Mouse (Mus musculus): Measurements from ENCODE around the gene Gm3488. TPM values are rescaled to one million over a fixed set of nuclear protein-coding genes. Genes with fewer than 3 reads are reported as not detected.
"Not testable (repeated sequence)": the region's sequence is repeated elsewhere in the genome, so short reads cannot be mapped to it uniquely, and the experiment has no call there.

Gene Gm3488
- polyA plus RNA-seq (2014; fragmentation: Nextera tagmentation; extraction: Ambion mirVana) = 0.15 and 1.6 TPM in 2 replicates

DNA sequence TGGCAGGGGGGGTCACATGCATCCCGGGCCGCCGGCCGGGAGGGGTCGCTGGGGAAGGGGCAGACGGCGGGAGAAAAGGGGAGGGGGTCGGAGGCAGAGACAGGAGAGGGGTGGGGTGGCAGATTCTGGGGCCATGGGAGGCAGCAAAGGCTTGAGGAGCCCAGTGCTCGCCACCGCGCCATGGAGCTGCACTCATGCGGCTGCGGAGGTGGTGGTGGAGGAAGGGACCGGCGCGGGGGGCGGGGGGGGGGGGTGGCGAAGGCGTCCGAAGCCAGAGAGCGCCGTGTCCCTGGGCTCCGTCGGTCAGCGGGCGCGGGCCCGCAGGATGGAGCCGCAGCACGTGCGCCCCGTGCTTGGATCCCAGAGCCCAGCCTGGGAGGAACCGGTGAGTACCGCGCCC lies at the start of gene Gm3488:
Gm3488 (plus strand) TSS at position 301 of the 400 bp plus-strand sequence.
- H3K4me2 ChIP-seq (ENCODE audit: low read length); H3K4me3 ChIP-seq (ENCODE audit: control insufficient read depth in 1 of 2, insufficient read depth in 1 of 2, low read depth in 1 of 2, low read length in 2 of 2); H3K9ac ChIP-seq (ENCODE audit: low read length); ATAC-seq (ENCODE audit: insufficient number of reproducible peaks, insufficient read depth, low FRiP score, low read depth); H3K27ac ChIP-seq (replicated peaks in 1 of 2; ENCODE audit: control insufficient read depth in 1 of 2, insufficient read depth in 1 of 2, low read depth in 2 of 2, low read length in 2 of 2); H3K36me3 ChIP-seq (ENCODE audit: control insufficient read depth, insufficient read depth, low read length); H3K4me1 ChIP-seq (ENCODE audit: control insufficient read depth in 2 of 2, insufficient read depth in 2 of 2, low read length in 2 of 2); H3K9me3 ChIP-seq (ENCODE audit: control insufficient read depth, low read length); H3K27me3 ChIP-seq (ENCODE audit: control insufficient read depth, insufficient read depth, low read length): not testable (repeated sequence)
- no CpG with 5 or more reads among the region's 35 CpGs for WGBS

DNA sequence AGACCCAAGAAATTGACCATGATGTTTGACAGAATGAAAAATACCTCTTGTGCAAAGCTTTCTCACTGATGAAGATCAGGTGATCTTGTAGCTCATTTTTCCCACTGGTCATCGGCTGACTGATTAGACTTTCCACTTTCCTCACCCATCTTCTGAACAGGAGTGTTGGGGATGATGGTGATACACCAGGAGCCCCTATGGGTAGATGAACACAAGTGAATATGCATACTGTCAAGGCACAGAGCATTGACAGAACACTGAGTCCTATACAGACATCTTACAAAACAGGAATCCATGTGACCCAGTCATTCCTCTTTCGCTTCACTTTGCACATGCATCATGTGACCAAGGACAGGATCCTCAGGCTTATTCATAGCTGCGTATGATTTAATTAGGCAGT lies 46.1 kb upstream of the Gm3488 start, which contains the start of gene Gm3194:
Gm3194 (minus strand) TSS at position 101 of the 400 bp plus-strand sequence.
- H3K4me3 ChIP-seq (ENCODE audit: control insufficient read depth in 1 of 2, insufficient read depth in 1 of 2, low read depth in 1 of 2, low read length in 2 of 2); H3K9me3 ChIP-seq (ENCODE audit: control insufficient read depth, low read length); H3K4me1 ChIP-seq (ENCODE audit: control insufficient read depth in 2 of 2, insufficient read depth in 2 of 2, low read length in 2 of 2); ATAC-seq (ENCODE audit: insufficient number of reproducible peaks, insufficient read depth, low FRiP score, low read depth); H3K27ac ChIP-seq (replicated peaks in 1 of 2; ENCODE audit: control insufficient read depth in 1 of 2, insufficient read depth in 1 of 2, low read depth in 2 of 2, low read length in 2 of 2); H3K27me3 ChIP-seq (ENCODE audit: control insufficient read depth, insufficient read depth, low read length); H3K4me2 ChIP-seq (ENCODE audit: low read length); H3K36me3 ChIP-seq (ENCODE audit: control insufficient read depth, insufficient read depth, low read length); H3K9ac ChIP-seq (ENCODE audit: low read length): not testable (repeated sequence)
- WGBS = no CpG with 5 or more reads among the region's 3 CpGs

DNA sequence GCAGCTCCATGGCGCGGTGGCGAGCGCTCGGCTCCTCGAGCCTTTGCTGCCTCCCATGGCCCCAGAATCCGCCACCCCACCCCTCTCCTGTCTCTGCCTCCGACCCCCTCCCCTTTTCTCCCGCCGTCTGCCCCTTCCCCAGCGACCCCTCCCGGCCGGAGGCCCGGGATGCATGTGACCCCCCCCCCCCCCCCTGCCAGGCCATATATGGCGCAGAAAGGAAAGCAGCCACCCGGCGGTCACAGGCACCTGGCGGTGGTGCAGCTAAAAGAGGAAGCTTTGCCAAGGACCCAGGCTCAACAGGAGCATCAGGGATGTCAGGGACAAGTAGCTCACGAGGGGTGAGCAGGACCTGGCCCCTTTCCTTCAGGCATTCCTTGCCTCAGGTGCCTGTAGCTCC lies 41.0 kb upstream of the Gm3488 start:
- H3K36me3 ChIP-seq (ENCODE audit: control insufficient read depth, insufficient read depth, low read length); H3K27ac ChIP-seq (replicated peaks in 1 of 2; ENCODE audit: control insufficient read depth in 1 of 2, insufficient read depth in 1 of 2, low read depth in 2 of 2, low read length in 2 of 2); H3K9ac ChIP-seq (ENCODE audit: low read length); H3K27me3 ChIP-seq (ENCODE audit: control insufficient read depth, insufficient read depth, low read length); H3K9me3 ChIP-seq (ENCODE audit: control insufficient read depth, low read length); H3K4me1 ChIP-seq (ENCODE audit: control insufficient read depth in 2 of 2, insufficient read depth in 2 of 2, low read length in 2 of 2); H3K4me2 ChIP-seq (ENCODE audit: low read length); H3K4me3 ChIP-seq (ENCODE audit: control insufficient read depth in 1 of 2, insufficient read depth in 1 of 2, low read depth in 1 of 2, low read length in 2 of 2); ATAC-seq (ENCODE audit: insufficient number of reproducible peaks, insufficient read depth, low FRiP score, low read depth): not testable (repeated sequence)
- no CpG with 5 or more reads among the region's 19 CpGs for WGBS

DNA sequence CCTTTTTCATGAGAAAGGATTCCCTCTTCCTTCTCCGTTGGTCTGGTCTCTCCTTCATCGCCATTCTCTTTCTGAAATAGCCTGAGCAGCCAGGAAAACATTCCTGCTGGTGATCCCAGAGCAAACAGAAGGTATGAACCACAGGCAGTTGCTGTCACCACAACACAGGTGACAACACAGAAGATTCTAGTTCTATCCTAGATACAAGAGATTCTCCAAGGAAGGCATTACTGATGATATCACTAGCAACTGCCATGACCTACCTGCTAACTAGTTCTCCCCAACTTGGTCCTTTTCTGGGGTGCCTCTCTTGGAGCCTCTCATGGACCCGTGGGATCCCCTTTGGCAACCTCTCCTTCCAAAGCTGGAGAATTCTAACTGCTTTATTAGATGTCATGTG lies 23.7 kb upstream of the Gm3488 start, which contains the start of gene Gm8246:
Gm8246 (minus strand) TSS at position 101 of the 400 bp plus-strand sequence.
- H3K4me3 ChIP-seq (ENCODE audit: control insufficient read depth in 1 of 2, insufficient read depth in 1 of 2, low read depth in 1 of 2, low read length in 2 of 2); H3K4me1 ChIP-seq (ENCODE audit: control insufficient read depth in 2 of 2, insufficient read depth in 2 of 2, low read length in 2 of 2); H3K9ac ChIP-seq (ENCODE audit: low read length); H3K4me2 ChIP-seq (ENCODE audit: low read length); H3K9me3 ChIP-seq (ENCODE audit: control insufficient read depth, low read length); H3K36me3 ChIP-seq (ENCODE audit: control insufficient read depth, insufficient read depth, low read length); H3K27me3 ChIP-seq (ENCODE audit: control insufficient read depth, insufficient read depth, low read length); H3K27ac ChIP-seq (replicated peaks in 1 of 2; ENCODE audit: control insufficient read depth in 1 of 2, insufficient read depth in 1 of 2, low read depth in 2 of 2, low read length in 2 of 2); ATAC-seq (ENCODE audit: insufficient number of reproducible peaks, insufficient read depth, low FRiP score, low read depth): not testable (repeated sequence)
- no CpG with 5 or more reads among the region's 3 CpGs for WGBS

DNA sequence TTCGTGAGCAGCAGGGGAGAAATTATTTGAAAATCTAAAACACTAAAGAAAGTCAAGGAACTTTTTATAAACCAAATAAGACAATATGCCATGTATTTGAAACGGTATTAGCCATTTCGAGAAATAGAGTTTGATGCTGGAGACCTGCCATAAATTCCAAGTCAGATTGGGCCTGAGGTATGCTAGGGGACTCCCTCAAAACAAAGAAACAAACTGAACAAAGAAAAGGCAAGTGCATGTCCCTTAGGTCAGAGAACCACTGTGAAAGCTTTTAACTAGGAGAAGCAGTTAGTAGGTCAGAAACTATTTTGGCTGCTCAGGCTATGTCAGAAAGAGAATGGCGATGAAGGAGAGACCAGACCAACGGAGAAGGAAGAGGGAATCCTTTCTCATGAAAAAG lies 17.6 kb upstream of the Gm3488 start, which contains the start of gene Gm3187:
Gm3187 (plus strand) TSS at position 301 of the 400 bp plus-strand sequence.
- H3K4me3 ChIP-seq (ENCODE audit: control insufficient read depth in 1 of 2, insufficient read depth in 1 of 2, low read depth in 1 of 2, low read length in 2 of 2); H3K9ac ChIP-seq (ENCODE audit: low read length); H3K4me1 ChIP-seq (ENCODE audit: control insufficient read depth in 2 of 2, insufficient read depth in 2 of 2, low read length in 2 of 2); H3K36me3 ChIP-seq (ENCODE audit: control insufficient read depth, insufficient read depth, low read length); H3K9me3 ChIP-seq (ENCODE audit: control insufficient read depth, low read length); H3K27me3 ChIP-seq (ENCODE audit: control insufficient read depth, insufficient read depth, low read length); ATAC-seq (ENCODE audit: insufficient number of reproducible peaks, insufficient read depth, low FRiP score, low read depth); H3K4me2 ChIP-seq (ENCODE audit: low read length); H3K27ac ChIP-seq (replicated peaks in 1 of 2; ENCODE audit: control insufficient read depth in 1 of 2, insufficient read depth in 1 of 2, low read depth in 2 of 2, low read length in 2 of 2): not testable (repeated sequence)
- WGBS = 74% methylated on average over 4 of the region's 5 CpGs

DNA sequence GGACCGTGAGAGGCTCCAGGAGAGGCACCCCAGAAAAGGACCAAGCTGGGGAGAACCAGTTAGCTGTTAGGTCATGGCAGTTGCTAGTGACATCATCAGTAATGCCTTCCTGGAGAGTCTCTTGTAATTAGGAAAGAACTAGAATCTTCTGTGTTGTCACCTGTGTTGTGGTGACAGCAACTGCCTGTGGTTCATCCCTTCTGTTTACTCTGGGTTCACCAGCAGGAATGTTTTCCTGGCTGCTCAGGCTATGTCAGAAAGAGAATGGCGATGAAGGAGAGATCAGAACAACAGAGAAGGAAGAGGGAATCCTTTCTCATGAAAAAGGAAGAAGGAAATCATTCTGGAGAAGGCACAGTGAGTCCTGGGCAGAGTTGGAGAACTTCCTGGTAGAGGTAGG lies 36.7 kb downstream of the Gm3488 start, which contains the start of gene Gm3532:
Gm3532 (plus strand) TSS at position 301 of the 400 bp plus-strand sequence.
- WGBS = no CpG with 5 or more reads among the region's 2 CpGs

More for the DNA sequence above, 36.7 kb downstream of the Gm3488 start, which contains the start of gene Gm3532:
- H3K27ac ChIP-seq (replicated peaks in 1 of 2; ENCODE audit: control insufficient read depth in 1 of 2, insufficient read depth in 1 of 2, low read depth in 2 of 2, low read length in 2 of 2); H3K9ac ChIP-seq (ENCODE audit: low read length); H3K4me1 ChIP-seq (ENCODE audit: control insufficient read depth in 2 of 2, insufficient read depth in 2 of 2, low read length in 2 of 2); ATAC-seq (ENCODE audit: insufficient number of reproducible peaks, insufficient read depth, low FRiP score, low read depth); H3K27me3 ChIP-seq (ENCODE audit: control insufficient read depth, insufficient read depth, low read length); H3K9me3 ChIP-seq (ENCODE audit: control insufficient read depth, low read length); H3K4me3 ChIP-seq (ENCODE audit: control insufficient read depth in 1 of 2, insufficient read depth in 1 of 2, low read depth in 1 of 2, low read length in 2 of 2); H3K36me3 ChIP-seq (ENCODE audit: control insufficient read depth, insufficient read depth, low read length); H3K4me2 ChIP-seq (ENCODE audit: low read length): not testable (repeated sequence)

Other genes with a start within 250 kb of the Gm3488 start
- gene Gm3526, start 241.1 kb upstream of the Gm3488 start, polyA plus RNA-seq (2014; fragmentation: Nextera tagmentation; extraction: Ambion mirVana) = not detected in 2 replicates
- gene Gm3542, start 166.7 kb upstream of the Gm3488 start, polyA plus RNA-seq (2014; fragmentation: Nextera tagmentation; extraction: Ambion mirVana) = not detected in 2 replicates
- gene Gm3500, start 112.6 kb upstream of the Gm3488 start, polyA plus RNA-seq (2014; fragmentation: Nextera tagmentation; extraction: Ambion mirVana) = not detected in 2 replicates
- gene Gm3194, start 46.2 kb upstream of the Gm3488 start, polyA plus RNA-seq (2014; fragmentation: Nextera tagmentation; extraction: Ambion mirVana) = 0.30 TPM in 1 of 2 replicates, not detected in the other
- gene Gm8246, start 23.8 kb upstream of the Gm3488 start, polyA plus RNA-seq (2014; fragmentation: Nextera tagmentation; extraction: Ambion mirVana) = not detected in 2 replicates
- not detected in 2 replicates for gene Gm3187, start 17.5 kb upstream of the Gm3488 start, polyA plus RNA-seq (2014; fragmentation: Nextera tagmentation; extraction: Ambion mirVana)
- not detected in 2 replicates for gene Gm3532, start 36.8 kb downstream of the Gm3488 start, polyA plus RNA-seq (2014; fragmentation: Nextera tagmentation; extraction: Ambion mirVana)
- gene Gm8265, start 131.4 kb downstream of the Gm3488 start, polyA plus RNA-seq (2014; fragmentation: Nextera tagmentation; extraction: Ambion mirVana) = not detected in 2 replicates
- not detected in 2 replicates for gene Gm9603, start 185.8 kb downstream of the Gm3488 start, polyA plus RNA-seq (2014; fragmentation: Nextera tagmentation; extraction: Ambion mirVana)
- 0.27 TPM in 1 of 2 replicates, not detected in the other for gene Gm3373, start 239.9 kb downstream of the Gm3488 start, polyA plus RNA-seq (2014; fragmentation: Nextera tagmentation; extraction: Ambion mirVana)